In the genomic region with DNA sequence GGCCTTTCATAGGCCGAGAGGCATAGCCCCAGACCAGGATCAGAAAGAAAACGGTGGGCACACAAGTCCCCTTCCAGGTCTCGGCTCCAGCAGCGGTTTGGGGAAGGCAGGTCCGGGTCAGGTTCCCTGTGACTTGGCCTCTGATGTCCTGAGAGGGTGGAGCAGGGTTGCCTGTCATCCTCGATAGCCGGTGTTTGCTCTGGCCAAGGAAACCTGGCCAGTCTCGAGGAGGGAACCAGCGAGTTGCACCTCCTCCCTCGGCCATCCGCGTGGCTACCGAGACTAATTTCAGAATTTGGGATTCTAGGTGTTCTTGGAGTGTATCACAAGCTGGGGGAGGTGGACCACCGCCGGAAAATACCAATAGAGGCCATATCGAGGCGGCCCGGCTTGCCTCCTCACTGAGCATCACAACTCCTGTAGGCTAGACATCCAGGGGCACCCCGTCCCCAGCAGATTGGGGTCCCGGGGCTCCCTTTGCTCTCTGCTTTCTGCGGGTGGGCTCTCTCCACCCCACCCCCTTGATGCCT, we compare ENCODE assay signal across 8 mouse cellular contexts. TPM values are rescaled to one million over a fixed set of nuclear protein-coding genes. Genes with fewer than 3 reads are reported as not detected.
DNase-seq lines count a peak whose midpoint lies in the region; ATAC-seq and TF ChIP-seq lines count a peak whose summit lies in the region.

No protein-coding gene starts in this region.

- H3K36me3 ChIP-seq in spleen, adult 2 months (ENCODE audit: control insufficient read depth, insufficient read depth, low read length): peaks cover 24% of the 10 kb centered on the region
- peaks cover 17% of the 10 kb centered on the region for H3K36me3 ChIP-seq in heart, embryonic 14.5 days (ENCODE audit: control insufficient read depth, insufficient read depth, low read length)
- H3K36me3 ChIP-seq in midbrain, embryonic 13.5 days: no peaks in the 10 kb centered on the region

- peak overlapping the region; percentile 98 for H3K27ac ChIP-seq in spleen, adult 2 months (ENCODE audit: insufficient read depth, low read length)
- peak overlapping the region in 1 of 2 experiments; percentile 93; a peak in 2 of 4 replicates for H3K27ac ChIP-seq in heart, embryonic 14.5 days (replicated peaks in 1 of 2; ENCODE audit: control insufficient read depth in 1 of 2, insufficient read depth in 1 of 2, low read depth in 2 of 2, low read length in 2 of 2)
- no peak overlapping the region for H3K27ac ChIP-seq in midbrain, embryonic 13.5 days

- peak overlapping the region; percentile 98 for H3K4me2 ChIP-seq in heart, embryonic 14.5 days (ENCODE audit: low read length)
- H3K4me2 ChIP-seq in midbrain, embryonic 13.5 days (replicated peaks): peak overlapping the region; percentile 99

- H3K4me1 ChIP-seq in spleen, adult 2 months (ENCODE audit: control insufficient read depth, insufficient read depth, insufficient read length): peaks cover 42% of the 10 kb centered on the region
- H3K4me1 ChIP-seq in heart, embryonic 14.5 days (ENCODE audit: control insufficient read depth in 2 of 2, insufficient read depth in 2 of 2, low read length in 2 of 2): peaks cover 22 to 38% of the 10 kb centered on the region in 2 experiments
- H3K4me1 ChIP-seq in midbrain, embryonic 13.5 days (replicated peaks): peaks cover 41% of the 10 kb centered on the region

- intact Hi-C loops in left cerebral cortex, postnatal 36 days (cut with DNase I): loop anchor here (5.0 kb wide), 4 partner anchors 36 to 76 kb away; no protein-coding TSS in a partner anchor

- TF ChIP-seq POLR2A in spleen, adult 2 months (IDR thresholded peaks at IDR 0.05; ENCODE audit: low read depth, low read length): no peak

- 2% methylated on average over 21 of the region's 21 CpGs for WGBS in spleen, adult 2 months
- WGBS in heart, embryonic 14.5 days: under 1% methylated on average over 21 of the region's 21 CpGs
- whole genome bisulfite sequencing in midbrain, embryonic 13.5 days: under 1% methylated on average over 21 of the region's 21 CpGs

- peak overlapping the region; percentile 94 for H3K4me3 ChIP-seq in spleen, adult 2 months (ENCODE audit: extremely low read depth, insufficient read depth, insufficient read length)
- peak overlapping the region; percentile 59 to 89 for H3K4me3 ChIP-seq in heart, embryonic 14.5 days (ENCODE audit: control insufficient read depth in 1 of 2, insufficient read depth in 1 of 2, low read depth in 1 of 2, low read length in 2 of 2)
- H3K4me3 ChIP-seq in midbrain, embryonic 13.5 days (replicated peaks): peak overlapping the region; percentile 64

- no peak for ATAC-seq in heart, embryonic 14.5 days (ENCODE audit: insufficient number of reproducible peaks, insufficient read depth, low FRiP score, low read depth)
- peak; percentile 32 for ATAC-seq in midbrain, embryonic 13.5 days

- no peak for DNase-seq in spleen, adult 2 months (ENCODE audit: low read depth in 1 of 2, low spot score in 2 of 2)
- DNase-seq in spleen, adult 12 weeks (ENCODE audit: low spot score): no peak
- DNase-seq in cerebellum, postnatal 10 days: peak; percentile 52 to 65
- peak; percentile 41 for DNase-seq in kidney, postnatal 14 days
- DNase-seq in urinary bladder, adult 18-20 months (ENCODE audit: low spot score in 2 of 2): no peak
- no peak for DNase-seq in left cerebral cortex, postnatal 36 days (ENCODE audit: low spot score in 2 of 2)

- H3K27me3 ChIP-seq in spleen, adult 2 months (ENCODE audit: control insufficient read depth, insufficient read depth, low read length): no peaks in the 10 kb centered on the region
- peaks cover 11% of the 10 kb centered on the region for H3K27me3 ChIP-seq in heart, embryonic 14.5 days (ENCODE audit: control insufficient read depth, insufficient read depth, low read length)
- peaks cover 38% of the 10 kb centered on the region for H3K27me3 ChIP-seq in midbrain, embryonic 13.5 days

- no peaks in the 10 kb centered on the region for H3K9me3 ChIP-seq in heart, embryonic 14.5 days (ENCODE audit: control insufficient read depth, low read length)
- no peaks in the 10 kb centered on the region for H3K9me3 ChIP-seq in midbrain, embryonic 13.5 days

- TF ChIP-seq CTCF in spleen, adult 2 months (IDR thresholded peaks at IDR 0.05; ENCODE audit: extremely low read depth, insufficient read depth, insufficient read length, insufficient replicate concordance): no peak

- peak overlapping the region; percentile 84 for H3K9ac ChIP-seq in heart, embryonic 14.5 days (ENCODE audit: low read length)
- peak overlapping the region; percentile 78 for H3K9ac ChIP-seq in midbrain, embryonic 13.5 days (replicated peaks)

RNA-seq across cellular contexts. Expression of gene Itpkb, which starts 1.3 kb away (rescaled TPM):
- 22.9 and 24.7 TPM in 2 replicates for polyA plus RNA-seq in spleen, adult 2 months (2012; rRNA removed)
- 5.5 and 5.6 TPM in 2 replicates for polyA plus RNA-seq in heart, embryonic 14.5 days (2014; fragmentation: Nextera tagmentation; extraction: Ambion mirVana)
- polyA plus RNA-seq in midbrain, embryonic 13.5 days (2015; fragmentation: Nextera tagmentation; extraction: Ambion mirVana): 2.2 and 2.5 TPM in 2 replicates
- total RNA-seq in left cerebral cortex, postnatal 36 days (2021): 10 to 100 TPM; 13.4 to 19.0 TPM

Comparison
In these comparisons a context has a peak if more than half of its experiments do, and no peak if none do; other contexts are left out.
1. DNase-seq: peak in cerebellum, postnatal 10 days (2 of 2) and kidney, postnatal 14 days (single experiment); none in spleen, adult 2 months (0 of 2), spleen, adult 12 weeks (single experiment), urinary bladder, adult 18-20 months (0 of 2) and left cerebral cortex, postnatal 36 days (0 of 2).
2. Peak in every context shown above with its lines, with median percentiles within 50 percentile points of each other: H3K4me3 ChIP-seq.